Mouse (Mus musculus) v-Abl transformed pro-B cells (cell line): ENCODE results near the gene Gm21972.

Experiments used
- in situ Hi-C, 2 experiments: fragments of 400-800 bp; cut with MboI; formaldehyde crosslinking; loops; one replicate each; pipeline ENCODE4 v1.15.1; 2025; ENCODE audit not compliant: unreplicated experiment in 2 of 2

The Gm21972 gene

GRCm38 (mm10) chr1:86133337-86133736 lies at the start of gene Gm21972:
Gm21972 (plus strand) TSS chr1:86133637.
- in situ Hi-C loops, result no loop called here

GRCm38 (mm10) chr1:86094413-86094812 lies 39.0 kb upstream of the Gm21972 start:
- in situ Hi-C loops, result loop anchor here in 1 of 2 experiments (25.0 kb wide), 1 partner anchor 1143 kb away; no protein-coding TSS in a partner anchor

DNA sequence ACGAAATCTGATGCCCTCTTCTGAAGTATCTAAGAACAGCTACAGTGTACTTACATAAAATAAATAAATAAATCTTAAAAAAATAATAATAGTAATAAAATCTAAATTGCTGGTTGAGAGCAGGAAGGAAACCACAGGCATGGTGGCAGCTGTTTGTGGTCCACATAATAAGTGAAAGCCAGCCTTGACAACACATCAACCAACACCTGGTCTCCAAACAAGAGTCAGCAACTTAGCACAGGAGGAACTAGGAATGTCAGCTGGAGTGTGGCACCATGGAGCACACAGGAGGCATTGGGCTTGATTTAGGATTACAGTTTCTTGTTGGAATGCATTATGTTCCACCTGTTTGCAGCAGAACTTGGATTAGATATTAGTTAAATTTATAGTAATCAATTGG lies 28.4 kb upstream of the Gm21972 start:
- in situ Hi-C loops, result loop anchor here in 1 of 2 experiments (25.0 kb wide), 1 partner anchor 1882 kb away; no protein-coding TSS in a partner anchor

- in situ Hi-C loops, result loop anchor here in 1 of 2 experiments (25.0 kb wide), 1 partner anchor 1876 kb away; no protein-coding TSS in a partner anchor
Observed at GRCm38 (mm10) chr1:86111779-86112178, 21.7 kb upstream of the Gm21972 start, which contains the start of gene Htr2b. Htr2b (minus strand) TSS chr1:86111970.

DNA sequence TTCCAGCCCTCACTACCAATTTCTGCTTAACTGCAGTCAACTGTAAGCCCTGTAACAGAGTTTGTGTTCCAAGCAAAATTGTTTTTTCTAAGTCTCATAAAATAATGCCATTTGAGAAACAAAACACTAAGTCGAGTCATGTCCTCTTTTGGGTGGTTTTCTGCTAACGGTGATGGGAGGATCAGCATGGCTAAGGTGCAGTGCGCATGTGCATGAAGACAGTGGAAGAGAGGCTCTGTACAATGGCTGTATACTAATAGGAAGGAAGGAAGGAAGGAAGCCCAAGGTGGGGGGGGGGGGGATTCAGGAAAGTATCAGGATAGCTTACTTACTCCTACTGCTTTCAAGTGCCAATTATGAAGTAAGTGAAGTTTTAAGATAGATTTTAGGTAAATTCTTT lies 19.3 kb upstream of the Gm21972 start:
- in situ Hi-C loops, result loop anchor here in 1 of 2 experiments (25.0 kb wide), 1 partner anchor 1873 kb away; no protein-coding TSS in a partner anchor

DNA sequence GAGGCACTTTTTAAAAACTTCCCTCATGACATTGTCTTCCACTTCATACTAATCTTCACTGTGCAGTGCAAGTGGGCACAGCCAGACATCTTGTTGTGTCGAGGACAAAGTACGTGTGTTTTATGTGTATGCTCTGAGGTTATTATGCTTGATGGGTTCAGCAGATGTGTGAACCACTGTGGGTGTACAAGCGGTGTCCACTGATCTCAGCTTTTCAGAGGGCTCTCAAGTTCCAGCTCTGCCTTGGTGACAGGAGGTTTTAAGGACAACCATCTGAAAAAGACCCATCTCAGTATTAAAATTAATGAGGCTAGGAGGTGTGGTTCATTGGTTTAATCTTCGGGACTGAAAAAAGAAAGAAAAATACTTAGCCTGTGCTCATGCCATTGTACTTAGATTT lies 13.9 kb upstream of the Gm21972 start:
- in situ Hi-C loops, result loop anchor here in 1 of 2 experiments (25.0 kb wide), 1 partner anchor 1868 kb away; no protein-coding TSS in a partner anchor

- in situ Hi-C loops, result no loop called here
Observed at GRCm38 (mm10) chr1:86126036-86126435, 7.4 kb upstream of the Gm21972 start.

- in situ Hi-C loops, result no loop called here
Observed at GRCm38 (mm10) chr1:86135315-86135714, 1.9 kb downstream of the Gm21972 start.

DNA sequence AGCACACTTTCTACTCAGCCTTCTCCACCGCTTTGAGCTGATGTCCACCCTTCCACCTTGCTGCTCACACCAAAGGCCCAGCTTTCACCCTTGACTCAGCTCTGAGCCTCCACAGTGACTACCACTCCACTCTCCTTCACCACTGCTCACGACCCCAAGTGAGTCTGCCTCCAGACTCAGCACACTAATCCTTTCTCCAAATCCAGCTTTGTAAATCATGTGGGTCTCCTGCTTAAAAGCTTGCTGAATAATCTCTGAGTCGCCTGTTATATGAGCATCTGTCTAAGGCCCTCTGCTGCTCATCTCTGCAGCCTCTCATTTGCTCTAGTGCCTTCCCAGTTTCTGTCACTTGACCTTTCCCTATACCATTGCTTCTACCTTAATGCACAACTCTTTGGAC lies 7.6 kb downstream of the Gm21972 start:
- in situ Hi-C loops, result no loop called here

GRCm38 (mm10) chr1:86143165-86143564 lies 9.7 kb downstream of the Gm21972 start:
- in situ Hi-C loops, result no loop called here

- in situ Hi-C loops, result no loop called here
Observed at GRCm38 (mm10) chr1:86144001-86144944, 10.8 kb downstream of the Gm21972 start.

GRCm38 (mm10) chr1:86146293-86146692 lies 12.9 kb downstream of the Gm21972 start:
- in situ Hi-C loops, result no loop called here

GRCm38 (mm10) chr1:86147557-86147956 lies 14.1 kb downstream of the Gm21972 start:
- in situ Hi-C loops, result no loop called here

DNA sequence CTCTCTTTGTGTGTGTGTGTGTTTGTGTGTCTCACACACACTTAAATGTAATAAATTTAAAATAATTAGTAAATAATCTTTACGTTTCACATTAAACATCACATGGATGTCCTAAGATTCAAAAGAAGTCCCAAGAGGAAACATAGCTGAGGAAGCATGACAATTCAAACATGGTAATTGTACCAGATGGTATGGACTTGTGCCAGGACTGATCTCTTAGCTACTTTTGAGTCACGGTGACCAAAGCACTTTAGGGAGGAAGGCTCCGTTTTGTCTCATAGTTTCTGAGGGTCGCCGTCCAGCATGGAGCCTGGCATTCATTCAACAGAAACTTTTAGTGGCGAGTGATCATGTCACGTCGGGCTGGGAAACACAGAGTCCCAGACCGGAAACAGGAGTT lies 14.7 kb downstream of the Gm21972 start:
- in situ Hi-C loops, result no loop called here

DNA sequence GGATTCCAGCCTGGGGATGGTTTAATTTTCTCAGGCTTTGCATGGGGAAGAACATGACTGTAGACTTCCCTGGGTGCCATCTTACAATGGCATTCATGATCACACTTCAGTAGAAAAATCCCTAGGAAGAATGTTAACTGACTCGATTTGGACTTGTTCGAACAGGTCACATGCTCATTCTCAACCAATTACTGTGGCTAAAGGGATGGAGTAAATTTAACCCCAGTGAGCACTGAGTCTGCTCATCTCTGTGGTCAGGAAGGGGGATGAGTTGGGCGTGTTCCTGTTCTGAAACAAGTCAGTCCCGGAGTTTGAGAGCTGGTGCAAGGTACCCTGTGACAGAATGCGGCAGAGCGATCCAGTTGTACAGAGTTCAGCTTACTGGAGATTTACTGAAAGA lies 17.5 kb downstream of the Gm21972 start:
- in situ Hi-C loops, result no loop called here

- in situ Hi-C loops, result no loop called here
Observed at GRCm38 (mm10) chr1:86151376-86151775, 17.9 kb downstream of the Gm21972 start.

- in situ Hi-C loops, result no loop called here
Observed at GRCm38 (mm10) chr1:86152618-86153017, 19.2 kb downstream of the Gm21972 start.

DNA sequence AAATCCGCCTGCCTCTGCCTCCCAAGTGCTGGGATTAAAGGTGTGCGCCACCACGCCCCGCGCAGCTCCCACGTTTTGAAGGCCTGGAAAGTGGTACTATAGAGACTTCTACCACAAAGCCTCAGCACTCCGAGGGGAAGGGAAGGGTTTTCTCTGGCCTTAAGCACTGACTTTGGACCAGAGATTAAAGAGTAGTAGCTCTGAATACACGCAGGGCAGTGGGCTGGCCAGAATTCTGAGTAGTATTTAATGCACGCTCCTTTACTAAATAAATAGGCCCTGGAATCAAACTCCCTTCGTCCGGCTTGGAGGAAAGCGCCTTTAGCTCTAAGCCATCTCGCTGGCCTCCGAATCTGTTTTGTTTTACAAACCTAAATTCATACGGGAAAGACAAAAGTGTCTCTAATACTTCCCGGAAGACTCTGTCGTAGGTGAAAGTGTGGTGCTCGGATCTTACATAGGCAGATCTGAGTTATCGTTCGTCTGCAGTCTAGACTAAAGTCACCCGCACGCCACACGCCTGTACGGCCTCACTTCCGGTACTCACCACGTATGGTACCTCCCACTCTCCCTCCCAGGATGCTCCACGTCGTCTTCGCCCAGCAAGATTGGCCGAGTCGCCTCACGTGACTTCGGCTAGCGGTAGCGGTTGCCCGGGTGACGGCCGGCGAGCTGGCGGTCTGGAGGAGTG lies 20.8 kb downstream of the Gm21972 start, which contains the start of gene Armc9:
TSS of gene Armc9 (plus strand) at position 648 of the 691 bp plus-strand sequence.
- in situ Hi-C loops, result no loop called here

- in situ Hi-C loops, result no loop called here
Observed at GRCm38 (mm10) chr1:86154824-86155164, 21.4 kb downstream of the Gm21972 start.

DNA sequence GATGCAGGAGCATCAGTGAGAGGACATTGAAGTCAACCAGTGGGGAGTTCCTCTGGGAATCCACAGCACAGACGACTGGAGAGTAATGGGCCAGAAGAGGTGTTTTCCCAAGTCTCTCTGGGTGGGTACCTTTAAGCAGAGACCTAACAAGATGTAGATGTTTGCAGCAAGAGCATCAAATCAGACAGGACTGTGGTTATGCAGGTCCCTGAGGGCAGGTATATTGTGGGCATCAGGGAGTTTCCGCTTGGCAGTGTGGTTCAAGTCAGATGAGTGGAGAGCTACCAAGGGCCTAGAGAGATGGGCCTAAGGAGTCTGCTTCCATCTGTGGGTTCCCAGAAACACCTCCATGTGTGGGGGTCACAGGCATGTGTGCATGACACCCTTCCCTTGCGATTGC lies 22.6 kb downstream of the Gm21972 start:
- in situ Hi-C loops, result no loop called here

DNA sequence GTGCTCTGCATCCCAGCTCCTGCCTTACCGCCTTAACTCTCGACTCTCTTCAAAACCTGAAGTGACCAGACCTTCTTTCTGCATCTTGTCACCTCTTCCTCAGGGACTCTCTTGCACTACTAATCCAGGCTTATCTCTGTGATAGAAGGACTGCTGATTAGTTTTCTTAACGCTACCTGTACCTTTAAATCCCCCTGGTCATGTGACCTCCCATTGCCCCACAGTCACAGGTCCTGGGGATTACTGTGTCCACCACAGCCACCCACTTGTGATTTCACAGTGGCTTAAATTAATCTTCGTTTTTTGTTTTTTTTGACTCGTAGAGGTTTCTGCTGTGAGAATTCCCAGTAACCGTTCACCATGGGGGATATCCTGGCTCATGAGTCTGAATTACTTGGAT lies 23.2 kb downstream of the Gm21972 start:
- in situ Hi-C loops, result no loop called here
